Mouse (Mus musculus): Measurements from ENCODE around the gene Slc45a1.

GRCm38 (mm10) chr4:150661886-150662285, 9.9 kb upstream of the Slc45a1 start:
- TF ChIP-seq GATA1 (IDR thresholded peaks at IDR 0.05; ENCODE audit: borderline replicate concordance, low read length) = no peak
- no peak for TF ChIP-seq FLI1 (IDR thresholded peaks at IDR 0.05; ENCODE audit: low read length)

Measured in megakaryocyte, embryonic 14.5 days (primary cell).